Mouse (Mus musculus) kidney, postnatal 25 days (tissue): ENCODE results near the gene Rad17.
A peak's percentile ranks its signal among the peaks of the same experiment; 100 is the strongest.

Experiments used
- DNase-seq, 2 experiments: peaks; one replicate each; pipeline ENCODE4 v3.0.0; 2021; ENCODE audit warnings: mixed read lengths in 2 of 2

The Rad17 gene

GRCm38 (mm10) chr13:100650550-100651438 lies at the start of gene Rad17, which contains the start of gene Ak6:
Gene Rad17, minus strand, starts transcription at chr13:100651051.
Gene Ak6, plus strand, starts transcription at chr13:100650979.
- peak; percentile 96 for DNase-seq

DNA sequence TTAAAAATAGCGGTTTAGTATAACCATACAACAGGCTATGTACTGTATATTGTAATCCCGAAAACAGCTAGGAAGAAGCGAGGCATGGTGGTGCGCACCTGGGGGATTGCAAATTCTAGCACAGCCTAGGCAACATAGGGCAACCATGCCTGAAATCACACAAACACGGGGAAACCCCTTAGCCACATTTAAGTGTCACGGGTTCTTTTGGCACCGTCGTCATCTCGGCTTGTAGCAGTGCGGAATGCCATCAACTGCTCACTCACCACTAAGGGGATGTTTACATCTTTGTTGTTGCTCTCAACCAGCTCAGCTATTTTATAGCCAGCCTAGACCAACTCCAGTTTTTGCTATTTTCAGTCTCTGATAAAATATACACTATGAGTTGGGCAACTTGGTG lies 48.0 kb upstream of the Rad17 start:
- no peak for DNase-seq

GRCm38 (mm10) chr13:100697541-100697940 lies 46.7 kb upstream of the Rad17 start:
- no peak for DNase-seq

DNA sequence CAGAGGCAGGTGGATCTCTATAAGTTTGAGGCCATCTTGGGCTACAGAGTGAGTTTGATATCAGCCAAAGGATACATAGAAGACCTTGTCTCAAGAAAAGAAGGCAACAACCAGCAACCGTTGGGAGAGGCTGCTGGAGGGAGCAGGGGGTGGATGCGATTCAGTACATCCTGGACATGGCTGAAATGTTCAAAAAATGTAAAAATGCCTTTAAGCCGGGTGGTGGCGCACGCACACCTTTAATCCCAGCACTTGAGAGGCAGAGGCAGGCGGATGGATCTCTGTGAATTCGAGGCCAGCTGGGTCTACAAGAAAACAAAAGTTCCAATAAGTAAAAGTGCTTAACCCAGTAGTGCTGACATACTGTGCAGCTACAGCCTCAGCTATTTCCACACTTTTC lies 36.7 kb upstream of the Rad17 start:
- DNase-seq = no peak

DNA sequence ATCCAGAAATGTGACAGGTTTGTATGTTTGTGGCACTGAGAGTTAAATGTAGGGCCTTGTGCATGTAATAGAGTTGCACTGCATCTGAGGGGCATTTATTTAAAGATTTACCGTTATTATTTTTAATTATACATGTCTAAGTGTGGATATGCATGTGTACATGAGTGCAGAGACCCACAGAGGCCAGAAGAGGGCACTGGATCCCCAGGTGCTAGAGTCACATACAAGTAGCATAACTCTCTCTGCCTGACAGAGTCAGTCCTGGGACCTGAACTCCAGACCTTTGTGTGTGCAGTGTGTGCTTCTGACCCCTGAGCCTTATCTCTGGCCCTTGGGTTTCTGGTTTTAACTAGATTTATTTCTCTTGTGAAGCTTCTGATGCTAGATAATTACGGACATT lies 33.5 kb upstream of the Rad17 start:
- no peak for DNase-seq

- DNase-seq = no peak
Observed at GRCm38 (mm10) chr13:100682837-100683236, 32.0 kb upstream of the Rad17 start.

GRCm38 (mm10) chr13:100681615-100682014 lies 30.8 kb upstream of the Rad17 start:
- no peak for DNase-seq

GRCm38 (mm10) chr13:100675936-100676635 lies 25.2 kb upstream of the Rad17 start:
- no peak for DNase-seq

- no peak for DNase-seq
Observed at GRCm38 (mm10) chr13:100670181-100670741, 19.4 kb upstream of the Rad17 start.

DNA sequence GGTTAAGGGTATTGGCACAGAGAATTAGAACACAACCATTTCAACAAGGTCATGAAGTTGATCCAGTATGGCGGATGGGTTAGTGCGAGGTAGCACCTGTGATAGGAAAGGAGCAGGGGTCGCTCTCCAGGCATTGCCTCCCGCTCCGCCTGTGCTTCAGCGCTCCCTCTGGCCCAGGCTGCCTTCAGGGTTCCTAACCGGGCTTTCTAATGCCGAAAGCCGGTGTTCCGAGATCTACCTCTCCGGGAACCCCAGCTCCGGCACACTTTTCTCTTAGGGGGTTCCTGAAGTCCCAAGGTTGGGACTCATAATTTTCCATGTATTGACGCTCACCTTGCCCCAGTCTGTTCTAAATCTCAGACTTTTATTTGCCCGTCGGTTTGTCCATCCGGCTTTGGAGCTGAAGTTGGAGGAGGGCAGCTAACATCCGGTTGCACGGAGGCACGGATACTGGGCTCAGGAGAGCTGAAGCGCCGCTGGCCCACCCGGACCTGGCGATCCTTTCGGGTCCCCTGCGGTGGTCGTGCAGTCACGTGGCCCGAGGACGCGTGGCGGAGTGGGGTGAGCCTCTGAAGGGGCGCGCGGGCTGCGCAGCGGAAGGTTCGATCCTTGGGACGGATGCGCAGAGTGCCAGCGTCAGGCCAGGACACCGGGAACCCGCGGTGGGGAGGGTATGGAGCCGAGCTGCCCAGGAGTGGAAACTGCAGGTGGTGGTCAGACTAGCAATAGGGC lies 18.6 kb upstream of the Rad17 start, which contains the start of gene Ccdc125:
Gene Ccdc125 (plus strand): TSS at position 427 of the 732 bp plus-strand sequence.
- DNase-seq = peak; percentile 46 to 67

DNA sequence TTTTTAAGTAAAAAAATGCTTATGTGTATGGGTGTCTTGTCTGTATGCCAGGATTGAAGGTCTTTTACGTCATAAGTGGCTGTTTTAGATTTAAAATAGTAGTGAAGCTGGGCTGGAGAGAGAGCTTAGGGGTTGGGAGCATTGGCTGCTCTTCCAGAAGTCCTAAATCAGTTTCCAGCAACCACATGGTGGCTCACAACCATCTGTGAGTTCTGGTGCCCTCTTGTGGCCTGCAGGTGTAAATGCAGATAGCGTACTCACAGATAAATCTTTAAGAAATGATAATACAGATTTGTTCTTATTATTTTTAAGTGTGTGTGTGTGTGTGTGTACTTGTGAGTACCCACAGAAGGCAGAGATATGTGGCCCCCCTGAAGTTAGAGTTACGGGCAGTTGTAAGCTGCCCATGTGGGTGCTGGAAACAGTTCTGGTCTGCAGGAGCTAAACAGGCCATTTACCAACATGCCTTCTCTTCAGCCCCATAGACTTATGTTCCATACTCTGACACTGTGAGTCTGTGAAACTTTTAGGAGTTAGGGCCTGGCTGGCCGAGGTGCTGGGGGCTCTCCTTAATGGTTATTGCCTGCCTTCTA lies 9.1 kb upstream of the Rad17 start:
- DNase-seq = peak; percentile 56 to 71

- DNase-seq = no peak
Observed at GRCm38 (mm10) chr13:100658091-100658490, 7.2 kb upstream of the Rad17 start.

DNA sequence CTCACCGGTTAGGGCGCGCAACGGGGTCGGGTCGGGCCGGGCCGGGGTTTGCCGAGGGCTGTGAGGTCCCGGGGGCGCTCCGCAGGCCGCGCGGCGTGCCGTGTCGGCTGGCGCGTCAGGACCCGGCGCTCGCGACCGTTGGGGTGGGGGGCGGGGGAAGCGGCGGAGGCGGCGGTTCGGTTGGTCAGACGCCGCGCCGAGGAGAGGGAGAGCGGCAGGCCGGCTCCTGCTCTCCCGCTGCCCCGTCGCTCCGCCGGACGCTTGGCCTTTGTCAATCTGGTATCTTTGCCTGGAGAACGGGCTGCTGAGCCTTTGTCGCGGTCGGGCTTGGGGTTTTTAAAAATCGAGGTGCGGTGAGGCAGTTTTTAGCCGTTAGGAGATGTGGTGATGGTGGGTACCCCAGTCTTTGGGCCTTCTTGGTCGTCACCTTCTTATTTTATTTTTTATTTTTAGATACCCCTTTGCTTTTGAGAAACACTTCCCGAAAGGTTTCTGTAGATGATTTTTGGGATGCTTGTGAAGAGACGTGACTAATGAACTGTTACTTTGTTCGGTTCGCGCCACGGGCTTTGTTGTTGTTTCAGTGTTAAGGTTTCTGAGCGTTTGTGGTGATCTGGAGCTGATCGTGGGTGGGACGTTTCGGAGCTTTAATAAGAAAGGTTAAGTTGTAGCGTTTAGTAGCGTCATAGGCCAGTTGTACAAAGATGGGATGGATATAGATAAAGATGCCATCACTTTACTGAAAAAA lies 762 bp upstream of the Rad17 start, which contains the start of gene Taf9:
Gene Taf9 (plus strand): TSS at position 141 of the 748 bp plus-strand sequence.
- no peak for DNase-seq

DNA sequence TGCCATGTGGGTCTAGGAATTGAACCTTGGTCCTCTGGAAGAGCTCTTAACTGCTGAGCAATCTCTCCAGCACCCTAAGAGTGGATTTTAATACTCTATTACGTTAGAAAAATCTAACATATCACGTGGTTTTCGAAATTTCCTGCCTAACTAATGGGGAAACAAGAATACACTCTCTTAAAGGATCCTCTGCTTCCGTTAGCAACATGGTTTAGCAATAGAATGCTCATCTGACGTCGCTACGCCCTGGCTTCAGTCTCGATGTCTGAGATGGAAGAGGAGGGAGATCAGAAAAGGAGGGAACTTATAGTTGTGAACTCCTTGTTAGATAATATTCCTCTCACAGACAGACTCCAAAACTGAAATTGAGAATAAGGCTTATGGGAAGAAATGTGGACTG lies 2.6 kb downstream of the Rad17 start:
- DNase-seq = no peak

DNA sequence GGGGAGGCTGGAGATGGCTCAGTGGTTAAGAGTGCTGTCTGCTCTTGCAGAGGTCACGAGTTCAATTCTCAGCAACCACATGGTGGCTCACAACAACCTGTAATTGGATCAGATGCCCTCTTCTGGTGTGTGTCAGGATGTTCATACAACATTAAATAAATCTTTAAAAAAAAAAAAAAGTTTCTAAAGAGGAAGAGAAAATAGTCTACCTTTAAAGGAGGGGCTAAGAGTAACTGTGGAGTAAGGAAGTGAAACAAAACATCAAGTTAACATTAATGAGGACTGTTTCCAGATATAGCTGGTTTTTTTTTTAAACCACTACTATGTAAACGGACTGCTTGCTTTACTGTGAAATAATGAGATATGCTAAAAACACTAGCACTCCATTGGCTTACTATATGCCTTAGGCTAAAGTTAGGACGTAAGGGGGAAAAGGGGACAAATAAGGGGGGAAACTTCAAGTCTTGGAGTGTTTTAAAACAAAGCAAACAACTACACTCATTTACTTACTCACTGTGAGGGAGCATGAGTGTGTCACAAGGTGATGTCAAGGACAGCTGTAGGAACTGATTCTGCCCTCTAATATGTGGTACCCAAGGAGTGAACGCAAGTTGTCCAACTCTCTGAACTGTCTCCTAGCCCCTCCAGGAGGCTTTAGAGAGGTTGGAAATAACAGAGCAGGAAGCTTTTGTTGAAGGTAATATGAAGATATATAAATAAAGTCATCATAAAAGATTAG lies 8.2 kb downstream of the Rad17 start:
- DNase-seq = no peak

- DNase-seq = no peak
Observed at GRCm38 (mm10) chr13:100634106-100634691, 16.7 kb downstream of the Rad17 start.

- DNase-seq = no peak
Observed at GRCm38 (mm10) chr13:100622241-100622640, 28.6 kb downstream of the Rad17 start.

DNA sequence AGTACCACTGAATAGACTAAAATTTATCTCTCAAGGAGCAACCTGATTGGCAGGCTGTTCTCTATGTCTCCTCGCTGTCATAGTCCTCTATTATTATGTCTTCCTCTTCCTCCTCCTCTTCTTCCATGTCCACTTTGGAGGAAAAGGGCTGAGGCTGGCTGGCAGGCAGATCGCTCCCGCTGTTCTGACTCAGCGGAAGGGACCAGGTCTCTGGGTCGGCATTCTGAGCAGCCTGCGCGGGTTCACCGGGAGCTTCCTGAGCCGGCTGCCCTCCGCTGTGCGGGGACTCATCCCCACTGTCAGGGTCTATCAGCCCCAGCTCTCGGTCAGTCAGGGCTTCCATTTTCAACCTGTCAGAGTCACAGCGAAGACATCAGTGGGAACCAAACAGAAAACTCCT lies 33.3 kb downstream of the Rad17 start:
- DNase-seq = no peak

DNA sequence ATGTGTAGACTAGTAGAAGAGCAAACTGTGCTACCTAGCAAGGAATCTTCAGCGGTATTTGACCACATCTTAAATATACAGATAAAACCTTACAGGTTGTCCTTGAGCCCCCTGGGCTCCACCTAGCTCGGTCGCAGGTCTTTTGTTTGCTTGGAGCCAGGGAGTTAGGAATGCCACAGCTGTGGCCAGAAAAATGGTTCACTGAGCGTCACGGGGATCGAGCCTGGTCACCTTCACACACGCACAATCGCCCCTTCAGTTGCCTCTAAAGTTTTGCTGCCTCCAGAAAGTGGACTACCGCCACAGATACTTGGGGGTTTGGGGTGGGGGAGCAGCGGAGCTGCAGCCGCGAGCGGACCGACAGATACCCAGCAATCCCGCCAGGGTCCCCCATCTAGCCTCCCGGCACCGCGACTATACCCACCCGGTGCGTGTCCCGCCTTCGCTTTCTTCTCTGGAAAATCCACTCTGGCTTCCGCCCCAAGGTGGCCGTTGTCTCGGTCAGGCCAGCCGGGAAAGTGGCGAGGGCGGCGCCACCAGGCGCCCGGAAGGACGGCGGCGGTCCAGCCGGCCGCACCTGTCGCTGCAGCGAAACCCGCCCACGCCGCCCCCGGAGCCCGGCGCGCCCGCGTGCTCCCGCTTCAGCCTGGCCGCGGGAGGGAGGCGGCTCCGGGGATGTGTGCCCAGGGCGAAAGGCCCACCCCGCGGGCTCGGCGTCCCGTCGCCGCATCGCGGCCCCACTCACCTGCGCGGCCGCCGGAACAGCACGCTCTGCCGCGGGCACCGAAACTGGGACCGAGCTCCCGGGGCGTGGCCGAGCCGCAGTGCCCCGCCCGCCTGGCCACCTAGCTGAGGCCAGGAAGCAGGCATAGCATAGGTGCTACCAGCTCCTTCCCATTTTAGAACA lies 34.4 kb downstream of the Rad17 start, which contains the start of gene Marveld2:
Gene Marveld2 (minus strand): TSS at position 791 of the 907 bp plus-strand sequence.
- DNase-seq = peak; percentile 75 to 86
